Mouse (Mus musculus) bone marrow, adult 2 months (tissue): ENCODE results near the gene Ddx5.

Experiments used
- CTCF ChIP-seq: fragments of 200-500 bp; IDR thresholded peaks from 2 replicates; pipeline ENCODE4 v1.5.1; 2011; ENCODE audit warnings: low read length, control low read depth; ENCODE audit not compliant: control insufficient read depth, insufficient read depth
- POLR2A ChIP-seq: fragments of 200-500 bp; IDR thresholded peaks from 2 replicates; pipeline ENCODE4 v1.6.1; 2011; ENCODE audit warnings: low read depth, mild to moderate bottlenecking, control low read depth, low read length, borderline replicate concordance; ENCODE audit not compliant: control insufficient read depth

DNA sequence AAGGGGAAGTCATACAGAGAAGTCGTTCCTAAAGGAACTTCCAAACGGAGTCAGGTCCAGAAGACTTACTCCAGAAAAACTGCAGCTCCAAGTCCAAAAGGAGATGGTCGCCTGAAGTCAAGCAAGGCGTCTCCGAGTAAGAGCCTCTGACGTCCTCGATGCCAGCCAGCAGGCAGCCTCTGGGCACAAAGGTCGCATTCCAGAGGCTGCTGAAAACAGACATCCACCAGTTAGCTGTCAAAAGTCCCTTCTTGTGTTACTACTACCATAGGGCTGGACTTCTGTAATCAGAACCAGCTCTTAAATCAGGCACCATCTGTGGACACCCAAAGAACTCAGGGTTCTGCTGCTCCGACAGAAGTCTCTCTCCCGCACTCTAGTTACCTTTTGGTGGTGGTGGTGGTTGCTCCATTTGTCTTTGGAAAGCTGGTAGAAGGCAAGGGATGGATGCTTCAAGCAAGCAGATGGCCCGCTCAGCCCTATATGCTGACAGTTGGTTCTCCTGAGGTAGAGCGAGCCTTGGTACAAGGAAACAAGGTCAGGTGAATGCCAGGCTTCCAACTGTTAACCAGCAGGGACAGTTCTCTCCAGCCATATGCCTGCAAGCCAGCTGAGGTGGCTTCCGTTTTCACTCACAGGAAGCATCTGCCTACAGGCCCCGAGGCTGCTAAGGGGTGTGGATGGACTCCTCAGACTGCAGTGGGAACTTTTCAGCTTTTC is 25.8 kb upstream of the Ddx5 start:
- TF ChIP-seq CTCF (no peak), POLR2A (no peak)
